Mouse (Mus musculus) liver, embryonic 14.5 days (tissue): ENCODE measurements around the gene Il1b.

Experiments
- CTCF ChIP-seq: IDR thresholded peaks from 2 replicates; pipeline ENCODE4 v1.5.1; 2016; ENCODE audit warnings: antibody characterized with exemption, low read depth, control low read depth
- EP300 ChIP-seq: IDR thresholded peaks from 2 replicates; pipeline ENCODE4 v1.6.1; 2016; ENCODE audit warnings: antibody characterized with exemption, low read depth

GRCm38 (mm10) chr2:129402330-129402729, 31.4 kb upstream of the Il1b start:
- TF ChIP-seq CTCF, result no peak
- TF ChIP-seq EP300, result no peak
